Mouse (Mus musculus) embryonic fibroblast, embryonic 13.5 days (primary cell): ENCODE results near the gene Zfp12.

Source experiments
- CTCF ChIP-seq: IDR thresholded peaks from 2 replicates; pipeline ENCODE4 v1.5.1; 2011; ENCODE audit warnings: mild to moderate bottlenecking, control low read depth, low read length, moderate library complexity, borderline replicate concordance; ENCODE audit not compliant: insufficient read depth
- POLR2A ChIP-seq: IDR thresholded peaks from 2 replicates; pipeline ENCODE4 v1.6.1; 2011; ENCODE audit warnings: low read depth, mild to moderate bottlenecking, control low read depth, low read length, moderate library complexity

- TF ChIP-seq POLR2A (peak; percentile 40), CTCF (no peak)
These were observed 37.1 kb downstream of the Zfp12 start for GRCm38 (mm10) chr5:143272108-143272507.
